Mouse (Mus musculus) erythroblast, embryonic 14.5 days (primary cell): ENCODE measurements at regions not wholly inside any gene's neighbourhood (a gene's known extent, or its start where the extent isn't known, plus 50 kb on each side); places are given as distances from the start of the nearest gene placed in this dataset.

Experiments
- GATA1 ChIP-seq: IDR thresholded peaks from 2 replicates; pipeline ENCODE4 v1.6.1; 2012; ENCODE audit warnings: low read length, inconsistent platforms, mixed read lengths
- TAL1 ChIP-seq: IDR thresholded peaks from 3 replicates; pipeline ENCODE4 v1.6.1; 2012; ENCODE audit warnings: low read length, inconsistent platforms, mixed read lengths

DNA sequence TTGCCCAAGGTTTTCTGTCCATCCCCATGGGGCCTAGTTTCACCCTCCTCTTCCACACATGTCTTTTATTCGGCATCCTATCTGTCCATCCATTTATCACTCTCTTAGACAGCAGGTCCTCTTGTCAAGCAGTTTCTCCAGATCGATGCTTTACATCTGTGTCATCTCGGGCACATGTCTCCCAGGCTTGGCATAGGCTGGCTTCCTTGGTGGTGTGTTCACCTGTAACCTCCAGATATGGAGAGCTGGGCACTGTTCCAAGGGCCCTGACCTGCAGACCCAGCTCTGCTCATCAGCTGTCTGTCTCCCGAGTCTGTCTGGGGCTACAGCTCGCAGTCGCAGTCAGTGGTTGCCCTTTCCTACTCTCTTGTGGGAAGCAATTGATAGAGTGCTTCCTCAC, 128.2 kb upstream of the Podxl start:
- no peak for TF ChIP-seq GATA1
- no peak for TF ChIP-seq TAL1
